Mouse (Mus musculus) kidney, postnatal 25 days (tissue): ENCODE results near the gene Slc25a18.
A peak's percentile ranks its signal among the peaks of the same experiment; 100 is the strongest.

Experiments used
- DNase-seq, 2 experiments: peaks; one replicate each; pipeline ENCODE4 v3.0.0; 2021; ENCODE audit warnings: mixed read lengths in 2 of 2

Slc25a18 gene

GRCm38 (mm10) chr6:120773149-120773628 lies at the start of gene Slc25a18:
Gene Slc25a18, plus strand, starts transcription at chr6:120773578.
- DNase-seq, result no peak

- DNase-seq, result no peak
Observed at GRCm38 (mm10) chr6:120725986-120726385, 47.4 kb upstream of the Slc25a18 start.

GRCm38 (mm10) chr6:120736011-120736410 lies 37.4 kb upstream of the Slc25a18 start:
- no peak for DNase-seq

- DNase-seq, result peak in 1 of 2 experiments; percentile 34
Observed at GRCm38 (mm10) chr6:120736566-120736965, 36.8 kb upstream of the Slc25a18 start.

GRCm38 (mm10) chr6:120743130-120743529 lies 30.2 kb upstream of the Slc25a18 start:
- DNase-seq, result no peak

- peak; percentile 19 to 53 for DNase-seq
Observed at GRCm38 (mm10) chr6:120744266-120744665, 29.1 kb upstream of the Slc25a18 start.

- DNase-seq, result no peak
Observed at GRCm38 (mm10) chr6:120746416-120746815, 27.0 kb upstream of the Slc25a18 start.

- no peak for DNase-seq
Observed at GRCm38 (mm10) chr6:120761151-120761550, 12.2 kb upstream of the Slc25a18 start.

- DNase-seq, result no peak
Observed at GRCm38 (mm10) chr6:120769972-120770371, 3.4 kb upstream of the Slc25a18 start.

- DNase-seq, result no peak
Observed at GRCm38 (mm10) chr6:120771366-120771765, 2.0 kb upstream of the Slc25a18 start.

GRCm38 (mm10) chr6:120772025-120772424 lies 1.4 kb upstream of the Slc25a18 start:
- no peak for DNase-seq

- no peak for DNase-seq
Observed at GRCm38 (mm10) chr6:120773763-120774162, 385 bp downstream of the Slc25a18 start.

GRCm38 (mm10) chr6:120776286-120776685 lies 2.9 kb downstream of the Slc25a18 start:
- no peak for DNase-seq

- no peak for DNase-seq
Observed at GRCm38 (mm10) chr6:120777533-120777932, 4.2 kb downstream of the Slc25a18 start.

- peak; percentile 25 to 53 for DNase-seq
Observed at GRCm38 (mm10) chr6:120778226-120778625, 4.8 kb downstream of the Slc25a18 start.

- DNase-seq, result no peak
Observed at GRCm38 (mm10) chr6:120782948-120783347, 9.6 kb downstream of the Slc25a18 start.

- DNase-seq, result no peak
Observed at GRCm38 (mm10) chr6:120784351-120784750, 11.0 kb downstream of the Slc25a18 start.

GRCm38 (mm10) chr6:120788068-120788607 lies 14.8 kb downstream of the Slc25a18 start:
- no peak for DNase-seq

- DNase-seq, result no peak
Observed at GRCm38 (mm10) chr6:120788904-120789303, 15.5 kb downstream of the Slc25a18 start.

GRCm38 (mm10) chr6:120790153-120790552 lies 16.8 kb downstream of the Slc25a18 start:
- DNase-seq, result no peak

- DNase-seq, result no peak
Observed at GRCm38 (mm10) chr6:120790717-120791116, 17.3 kb downstream of the Slc25a18 start.

- DNase-seq, result no peak
Observed at GRCm38 (mm10) chr6:120792947-120793346, 19.6 kb downstream of the Slc25a18 start.

GRCm38 (mm10) chr6:120795422-120796086 lies 22.2 kb downstream of the Slc25a18 start:
- DNase-seq, result no peak

- no peak for DNase-seq
Observed at GRCm38 (mm10) chr6:120796111-120796510, 22.7 kb downstream of the Slc25a18 start.

- no peak for DNase-seq
Observed at GRCm38 (mm10) chr6:120798019-120798418, 24.6 kb downstream of the Slc25a18 start.
